Mouse (Mus musculus): ENCODE results near the gene Blzf1. TPM values are rescaled to one million over a fixed set of nuclear protein-coding genes. Genes with fewer than 3 reads are reported as not detected.

Blzf1 gene
- polyA plus RNA-seq (2015; fragmentation: Nextera tagmentation; extraction: Ambion mirVana) = 22.3 and 24.0 TPM in 2 replicates

GRCm38 (mm10) chr1:164307124-164307751 lies at the start of gene Blzf1:
Blzf1 (minus strand) TSS chr1:164307489.

DNA sequence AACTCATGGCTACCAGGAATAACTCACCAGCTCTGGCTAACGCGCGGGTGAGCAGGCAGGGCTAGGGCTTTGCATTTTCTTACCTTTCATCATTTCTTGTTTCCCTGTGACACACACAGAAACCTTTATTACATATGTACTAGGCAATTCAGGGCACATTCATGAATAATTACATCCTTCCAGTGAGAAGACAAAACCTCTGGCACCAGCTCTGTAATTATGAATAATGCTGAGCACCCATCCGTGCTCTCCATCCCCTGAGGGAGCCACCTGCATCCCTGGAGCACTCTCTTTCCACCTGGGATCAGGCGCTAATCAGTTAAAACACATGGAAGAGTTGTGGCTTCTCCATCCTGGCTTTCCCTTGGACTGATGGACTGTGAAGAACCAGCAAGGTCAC lies 3.5 kb downstream of the Blzf1 start, which contains the start of gene Nme7:
Gene Nme7, plus strand, starts transcription at position 301 of the 400 bp plus-strand sequence.

DNA sequence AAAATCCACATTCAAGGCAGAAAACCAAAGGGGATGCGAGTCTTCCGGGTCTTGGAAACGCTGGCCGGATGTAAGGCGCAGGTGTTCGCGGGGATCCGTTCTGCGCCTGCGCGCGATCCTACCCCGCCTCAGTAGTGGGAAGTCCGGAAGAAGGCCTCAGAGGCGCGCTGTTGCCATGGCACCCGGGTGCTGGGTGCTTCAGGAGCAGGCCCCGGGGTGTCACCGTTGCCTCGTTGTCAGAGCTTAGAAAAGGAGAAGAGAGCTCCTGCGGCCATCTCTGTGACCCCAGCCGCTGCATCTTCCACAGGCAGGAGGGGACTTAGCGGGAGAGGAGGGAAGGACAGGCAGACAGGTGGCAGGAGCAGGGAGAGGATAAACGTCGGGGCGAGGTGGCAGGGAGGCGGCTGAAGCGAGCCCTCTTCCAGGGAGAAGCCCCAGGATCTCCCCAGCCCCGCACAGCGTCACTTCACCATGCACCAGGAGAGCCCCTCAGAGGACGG lies 31.8 kb downstream of the Blzf1 start, which contains the start of gene Ccdc181:
Gene Ccdc181, plus strand, starts transcription at position 131 of the 500 bp plus-strand sequence.

GRCm38 (mm10) chr1:164248465-164249331 lies 58.6 kb downstream of the Blzf1 start, which contains the start of gene Slc19a2:
Slc19a2 (plus strand) TSS chr1:164249046.

Other genes starting within 250 kb of the Blzf1 start
- 0.27 and 0.45 TPM in 2 replicates for gene Sell, start 245.5 kb downstream of the Blzf1 start, polyA plus RNA-seq (2015; fragmentation: Nextera tagmentation; extraction: Ambion mirVana)
- 0.62 and 0.88 TPM in 2 replicates for gene Selp, start 192.2 kb downstream of the Blzf1 start, polyA plus RNA-seq (2015; fragmentation: Nextera tagmentation; extraction: Ambion mirVana)
- gene F5, start 155.7 kb downstream of the Blzf1 start, polyA plus RNA-seq (2015; fragmentation: Nextera tagmentation; extraction: Ambion mirVana) = 0.05 TPM in 2 replicates
- gene Slc19a2, start 58.4 kb downstream of the Blzf1 start, polyA plus RNA-seq (2015; fragmentation: Nextera tagmentation; extraction: Ambion mirVana) = 2.7 and 2.9 TPM in 2 replicates
- 3.4 and 4.8 TPM in 2 replicates for gene Ccdc181, start 31.9 kb downstream of the Blzf1 start, polyA plus RNA-seq (2015; fragmentation: Nextera tagmentation; extraction: Ambion mirVana)
- 7.6 and 10.8 TPM in 2 replicates for gene Nme7, start 3.4 kb downstream of the Blzf1 start, polyA plus RNA-seq (2015; fragmentation: Nextera tagmentation; extraction: Ambion mirVana)
- gene Atp1b1, start 150.9 kb upstream of the Blzf1 start, polyA plus RNA-seq (2015; fragmentation: Nextera tagmentation; extraction: Ambion mirVana) = 30.7 and 34.3 TPM in 2 replicates